Mouse (Mus musculus): ENCODE data around the gene Nuak2.

- no peak for TF ChIP-seq ZC3H11A (IDR thresholded peaks at IDR 0.05; ENCODE audit: borderline replicate concordance, low read depth, low read length)
- TF ChIP-seq CHD2 (IDR thresholded peaks at IDR 0.05; ENCODE audit: low read depth, low read length): no peak
- TF ChIP-seq ZNF384 (IDR thresholded peaks at IDR 0.05; ENCODE audit: low read depth, low read length): no peak
Observed at GRCm38 (mm10) chr1:132375256-132375655, 59.3 kb downstream of the Nuak2 start.
